Mouse (Mus musculus) C2C12 (cell line): Measurements from ENCODE around the gene Glt8d2. TPM values are rescaled to one million over a fixed set of nuclear protein-coding genes. Genes with fewer than 3 reads are reported as not detected.
A peak's percentile ranks its signal among the peaks of the same experiment; 100 is the strongest.
"Not testable (repeated sequence)": the region's sequence is repeated elsewhere in the genome, so short reads cannot be mapped to it uniquely, and the experiment has no call there.

Experiments used
- H3K27me3 ChIP-seq: one replicate; pipeline ENCODE4 v1.6.1; 2011; ENCODE audit not compliant: control insufficient read depth, insufficient read depth, insufficient read length
- H3K36me3 ChIP-seq: one replicate; pipeline ENCODE4 v1.6.1; 2011; ENCODE audit not compliant: control insufficient read depth, insufficient read depth
- H3K4me3 ChIP-seq: one replicate; pipeline ENCODE4 v1.5.1; 2011; ENCODE audit warnings: mild to moderate bottlenecking, control low read depth; ENCODE audit not compliant: poor library complexity, insufficient read depth, severe bottlenecking
- H3K79me2 ChIP-seq: one replicate; pipeline ENCODE4 v1.6.1; 2011; ENCODE audit not compliant: control insufficient read depth, insufficient read depth
- H3K79me3 ChIP-seq: one replicate; pipeline ENCODE4 v1.6.1; 2011; ENCODE audit warnings: low read depth, control low read depth
- H3ac ChIP-seq: one replicate; pipeline ENCODE3; 2011; ENCODE audit warnings: low read depth; ENCODE audit not compliant: control insufficient read depth, insufficient read length
- CEBPB ChIP-seq: IDR thresholded peaks from one replicate; pipeline ENCODE4 v1.6.1; 2011; ENCODE audit warnings: low read depth, mild to moderate bottlenecking, control low read depth, moderate library complexity
- CTCF ChIP-seq: IDR thresholded peaks from one replicate; pipeline ENCODE4 v1.5.1; 2011; ENCODE audit not compliant: control insufficient read depth, insufficient read depth, insufficient read length
- FOSL1 ChIP-seq: IDR thresholded peaks from one replicate; pipeline ENCODE4 v1.8.0; 2011; ENCODE audit warnings: mild to moderate bottlenecking, low read length; ENCODE audit not compliant: poor library complexity, insufficient read depth, severe bottlenecking
- MAX ChIP-seq: IDR thresholded peaks from one replicate; pipeline ENCODE4 v1.6.1; 2011; ENCODE audit warnings: mild to moderate bottlenecking, control low read depth
- MYOD1 ChIP-seq: IDR thresholded peaks from one replicate; pipeline ENCODE4 v1.6.1; 2011; ENCODE audit warnings: low read depth; ENCODE audit not compliant: control insufficient read depth, insufficient read length
- MYOG ChIP-seq: IDR thresholded peaks from one replicate; pipeline ENCODE4 v1.6.1; 2011; ENCODE audit not compliant: control insufficient read depth, insufficient read length; ENCODE audit errors: extremely low read depth
- USF1 ChIP-seq: IDR thresholded peaks from one replicate; pipeline ENCODE4 v1.6.1; 2011; ENCODE audit warnings: low read depth, mild to moderate bottlenecking, control low read depth, moderate library complexity
- polyA plus RNA-seq: library from polyadenylated mRNA; unstranded; fragments of >200 nt; fragmentation: generic; extraction: Trizol; gene quantifications from one replicate; pipeline ENCODE4 v1.2.1, GENCODE M21; 2012; ENCODE audit warnings: missing spikeins

The Glt8d2 gene
- polyA plus RNA-seq, 1 experiment, result 2.0 TPM

GRCm38 (mm10) chr10:82630497-82630896, 60.0 kb downstream of the Glt8d2 start:
- Histone ChIP-seq H3K27me3 (no peaks in the 10 kb centered on the region), H3ac (peak overlapping the region; percentile 99), H3K4me3 (peak overlapping the region; percentile 89), H3K79me3 (peaks cover 52% of the 10 kb centered on the region), H3K79me2 (peaks cover 56% of the 10 kb centered on the region), H3K36me3 (peaks cover 23% of the 10 kb centered on the region)
- TF ChIP-seq MAX, result no peak

- Histone ChIP-seq H3K79me2 (peaks cover 49% of the 10 kb centered on the region), H3K4me3 (peak within 1 kb of the TSS; percentile 89), H3K79me3 (peaks cover 46% of the 10 kb centered on the region), H3ac (peak within 1 kb of the TSS; percentile 99), H3K36me3 (peaks cover 21% of the 10 kb centered on the region)
- not testable (repeated sequence) for H3K27me3 ChIP-seq
- TF ChIP-seq USF1, result peak; percentile 90
Observed at GRCm38 (mm10) chr10:82629586-82630255, 60.7 kb downstream of the Glt8d2 start, which contains the start of gene Tdg. TSS of gene Tdg (plus strand) at chr10:82629828.

GRCm38 (mm10) chr10:82629111-82629585, 61.3 kb downstream of the Glt8d2 start:
- peak overlapping the region; percentile 67 for H3ac ChIP-seq

GRCm38 (mm10) chr10:82623553-82623932, 66.9 kb downstream of the Glt8d2 start:
- H3ac ChIP-seq, H3K36me3 ChIP-seq, H3K79me2 ChIP-seq, H3K27me3 ChIP-seq, H3K79me3 ChIP-seq, H3K4me3 ChIP-seq: not testable (repeated sequence)

More at GRCm38 (mm10) chr10:82629111-82629585, 61.3 kb downstream of the Glt8d2 start:
- TF ChIP-seq CTCF (no peak), MYOG (no peak), MAX (no peak), CEBPB (no peak), MYOD1 (no peak), FOSL1 (no peak), USF1 (no peak)
- Histone ChIP-seq H3K36me3 (peaks cover 16% of the 10 kb centered on the region), H3K4me3 (peak overlapping the region; percentile 38), H3K79me2 (peaks cover 43% of the 10 kb centered on the region), H3K27me3 (no peaks in the 10 kb centered on the region), H3K79me3 (peaks cover 40% of the 10 kb centered on the region)

GRCm38 (mm10) chr10:82622671-82623552, 67.5 kb downstream of the Glt8d2 start, which contains the start of gene 1190007I07Rik:
TSS of gene 1190007I07Rik (minus strand) at chr10:82623228.
- no peaks in the 10 kb centered on the region for H3K79me3 ChIP-seq
- no peak for TF ChIP-seq MYOD1
- peak; percentile 95 for TF ChIP-seq MAX
- TF ChIP-seq USF1, result peak; percentile 93
- H3K4me3 ChIP-seq, result peak within 1 kb of the TSS; percentile 44
- H3K27me3 ChIP-seq, result no peaks in the 10 kb centered on the region
- no peaks in the 10 kb centered on the region for H3K79me2 ChIP-seq
- H3ac ChIP-seq, result peak within 1 kb of the TSS; percentile 74
- H3K36me3 ChIP-seq, result no peaks in the 10 kb centered on the region

- no peaks in the 10 kb centered on the region for H3K36me3 ChIP-seq
- peak overlapping the region; percentile 44 for H3K4me3 ChIP-seq
- TF ChIP-seq FOSL1 (no peak), MYOD1 (no peak), CTCF (no peak), MYOG (no peak)
Observed at GRCm38 (mm10) chr10:82622235-82622634, 68.2 kb downstream of the Glt8d2 start.

More at GRCm38 (mm10) chr10:82622235-82622634, 68.2 kb downstream of the Glt8d2 start:
- Histone ChIP-seq H3ac (no peak overlapping the region), H3K79me2 (no peaks in the 10 kb centered on the region), H3K79me3 (no peaks in the 10 kb centered on the region), H3K27me3 (no peaks in the 10 kb centered on the region)

Other genes with a start within 250 kb of the Glt8d2 start
- not detected for gene Gm1553, start 198.0 kb downstream of the Glt8d2 start, polyA plus RNA-seq
- gene 1190007I07Rik, start 67.4 kb downstream of the Glt8d2 start, polyA plus RNA-seq, result 16.6 TPM
- gene Tdg, start 60.8 kb downstream of the Glt8d2 start, polyA plus RNA-seq, result 18.5 TPM
- gene Hcfc2, start 5.5 kb upstream of the Glt8d2 start, polyA plus RNA-seq, result 9.7 TPM
- 11.9 TPM for gene Nfyb, start 73.5 kb upstream of the Glt8d2 start, polyA plus RNA-seq
- 172 TPM for gene Txnrd1, start 143.3 kb upstream of the Glt8d2 start, polyA plus RNA-seq
- gene Eid3, start 176.0 kb upstream of the Glt8d2 start, polyA plus RNA-seq, result 1.3 TPM